Mouse (Mus musculus): ENCODE measurements around the gene Ppfia4.

GRCm38 (mm10) chr1:134272754-134273250, 59.9 kb downstream of the Ppfia4 start:
- no peak for TF ChIP-seq POLR2A (IDR thresholded peaks at IDR 0.05; ENCODE audit: control insufficient read depth, low read depth, low read length)
- TF ChIP-seq CTCF (IDR thresholded peaks at IDR 0.05; ENCODE audit: control insufficient read depth, insufficient read depth, insufficient replicate concordance, low read depth, low read length): no peak

Data from testis, adult 2 months (tissue).